Comparison of ENCODE assay signal across 9 mouse cellular contexts in the genomic region with DNA sequence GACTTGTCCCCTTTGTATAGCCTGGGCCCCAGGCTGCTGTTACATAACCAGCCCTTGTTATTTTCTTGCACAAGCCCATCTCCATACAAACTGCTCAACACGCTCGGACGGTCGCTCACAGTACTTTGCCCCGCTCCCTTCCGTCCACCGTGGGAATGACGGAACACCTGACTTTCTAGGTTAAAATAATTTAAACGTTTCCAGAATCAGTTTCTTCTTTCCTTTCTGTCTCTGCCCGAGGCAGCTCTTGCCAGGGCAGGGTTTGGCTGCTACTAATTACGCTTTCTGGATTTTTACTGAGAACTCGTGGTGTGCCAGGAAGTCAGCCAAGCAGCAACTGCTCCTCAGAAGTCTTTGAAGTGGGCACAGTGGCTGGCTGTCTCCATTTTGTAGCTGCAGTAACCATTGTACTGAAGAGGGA. TPM values are rescaled to one million over a fixed set of nuclear protein-coding genes. Genes with fewer than 3 reads are reported as not detected.
DNase-seq lines count a peak whose midpoint lies in the region; ATAC-seq lines count a peak whose summit lies in the region.
"Had no signal": no experiment of that assay in that cellular context is flagged by ENCODE, and none has a peak within 500 bp of the region (broad histone marks: within the 10 kb centered on the region; RNA-seq: fewer than 3 reads in every experiment).

No protein-coding gene starts in this region.

- WGBS in neural tube, embryonic 15.5 days: 70% methylated on average over 12 of the region's 12 CpGs
- WGBS in embryonic facial prominence, embryonic 14.5 days: 39% methylated on average over 12 of the region's 12 CpGs
- 66% methylated on average over 12 of the region's 12 CpGs for WGBS in stomach, embryonic 16.5 days

- H3K27me3 ChIP-seq in neural tube, embryonic 15.5 days (replicated peaks): peaks cover 11% of the 10 kb centered on the region
- H3K27me3 ChIP-seq in embryonic facial prominence, embryonic 14.5 days (replicated peaks; ENCODE audit: control insufficient read depth, insufficient read depth, low read length): no peaks in the 10 kb centered on the region
- H3K27me3 ChIP-seq in stomach, embryonic 16.5 days (ENCODE audit: control insufficient read depth, insufficient read depth, low read length): no peaks in the 10 kb centered on the region
- H3K27me3 ChIP-seq: heart, embryonic 13.5 days had no signal

- peaks cover 31% of the 10 kb centered on the region for H3K4me1 ChIP-seq in neural tube, embryonic 15.5 days
- peaks cover 23% of the 10 kb centered on the region for H3K4me1 ChIP-seq in embryonic facial prominence, embryonic 14.5 days (ENCODE audit: control insufficient read depth, insufficient read depth, low read length)
- H3K4me1 ChIP-seq in stomach, embryonic 16.5 days (ENCODE audit: control insufficient read depth, insufficient read depth, low read length): peaks cover 21% of the 10 kb centered on the region; the same call in 1 of the 2 replicates

- no peaks in the 10 kb centered on the region for H3K36me3 ChIP-seq in neural tube, embryonic 15.5 days
- H3K36me3 ChIP-seq in embryonic facial prominence, embryonic 14.5 days (ENCODE audit: control insufficient read depth, insufficient read depth, low read length): no peaks in the 10 kb centered on the region
- no peaks in the 10 kb centered on the region for H3K36me3 ChIP-seq in stomach, embryonic 16.5 days (ENCODE audit: control insufficient read depth, insufficient read depth, low read length)
- H3K36me3 ChIP-seq: heart, embryonic 13.5 days had no signal

- DNase-seq in neural tube, embryonic 10.5 days (ENCODE audit: extremely low spot score, low spot score): no peak
- DNase-seq in embryonic facial prominence, embryonic 14.5 days (ENCODE audit: low spot score): peak; percentile 64
- DNase-seq in kidney, postnatal 14 days: peak; percentile 83
- no peak for DNase-seq in c-Kit-positive CD71-positive TER-119-positive erythroid progenitor cells, embryonic 14.5 days (ENCODE audit: low spot score)
- DNase-seq: spleen, adult 18-20 months had no signal

- no peak overlapping the region for H3K9ac ChIP-seq in neural tube, embryonic 15.5 days (replicated peaks)
- H3K9ac ChIP-seq in embryonic facial prominence, embryonic 14.5 days (ENCODE audit: low read depth, low read length): no peak overlapping the region
- no peak overlapping the region for H3K9ac ChIP-seq in stomach, embryonic 16.5 days (ENCODE audit: low read length)
- H3K9ac ChIP-seq: heart, embryonic 13.5 days had no signal

- 0 out of 2 replicates have a peak overlapping the region, but pooled peaks have one; percentile 23 for H3K27ac ChIP-seq in neural tube, embryonic 15.5 days (replicated peaks)
- peak overlapping the region; percentile 56; the same call in 1 of the 2 replicates for H3K27ac ChIP-seq in embryonic facial prominence, embryonic 14.5 days (replicated peaks; ENCODE audit: low read depth, low read length)
- peak overlapping the region; percentile 18; the same call in 1 of the 2 replicates for H3K27ac ChIP-seq in stomach, embryonic 16.5 days (ENCODE audit: low read length)
- H3K27ac ChIP-seq: heart, embryonic 13.5 days had no signal

- no peak for ATAC-seq in neural tube, embryonic 15.5 days (ENCODE audit: low FRiP score)
- ATAC-seq in embryonic facial prominence, embryonic 14.5 days (ENCODE audit: low read depth): no peak
- no peak for ATAC-seq in stomach, embryonic 16.5 days (ENCODE audit: insufficient read depth, low FRiP score)
- ATAC-seq in erythroid progenitor cell, adult 5-6 weeks (replicated peaks; ENCODE audit: low FRiP score, poor library complexity, severe bottlenecking): no peak

- H3K9me3 ChIP-seq in neural tube, embryonic 15.5 days (replicated peaks): no peaks in the 10 kb centered on the region
- H3K9me3 ChIP-seq in embryonic facial prominence, embryonic 14.5 days (ENCODE audit: control insufficient read depth, low read length): no peaks in the 10 kb centered on the region
- no peaks in the 10 kb centered on the region for H3K9me3 ChIP-seq in stomach, embryonic 16.5 days (replicated peaks; ENCODE audit: control insufficient read depth, low read length)
- H3K9me3 ChIP-seq: heart, embryonic 13.5 days had no signal

- no peak overlapping the region for H3K4me2 ChIP-seq in neural tube, embryonic 15.5 days
- peak overlapping the region; percentile 11; the same call in 1 of the 2 replicates for H3K4me2 ChIP-seq in embryonic facial prominence, embryonic 14.5 days (ENCODE audit: low read depth, low read length)
- H3K4me2 ChIP-seq in stomach, embryonic 16.5 days (ENCODE audit: low read depth, low read length): no peak overlapping the region
- H3K4me2 ChIP-seq: heart, embryonic 13.5 days had no signal

- no peak overlapping the region for H3K4me3 ChIP-seq in neural tube, embryonic 15.5 days (replicated peaks)
- no peak overlapping the region for H3K4me3 ChIP-seq in embryonic facial prominence, embryonic 14.5 days (ENCODE audit: low read depth, low read length)
- no peak overlapping the region for H3K4me3 ChIP-seq in stomach, embryonic 16.5 days (replicated peaks; ENCODE audit: low read length)
- H3K4me3 ChIP-seq: heart, embryonic 13.5 days had no signal

RNA-seq across cellular contexts. Expression of gene Slc48a1, which starts 2.3 kb away (rescaled TPM):
- polyA plus RNA-seq in neural tube, embryonic 15.5 days (2015; fragmentation: Nextera tagmentation; extraction: Ambion mirVana): 99.0 and 101 TPM in 2 replicates
- 37.5 and 41.9 TPM in 2 replicates for polyA plus RNA-seq in embryonic facial prominence, embryonic 14.5 days (2014; fragmentation: Nextera tagmentation; extraction: Ambion mirVana)
- 36.5 and 39.3 TPM in 2 replicates for polyA plus RNA-seq in stomach, embryonic 16.5 days (2015; fragmentation: Nextera tagmentation; extraction: Ambion mirVana)
- 122 and 124 TPM in 2 replicates for total RNA-seq in erythroid progenitor cell, adult 5-6 weeks (2015; ENCODE audit: low replicate concordance)
- 74.2 and 96.2 TPM in 2 replicates for total RNA-seq in erythroid progenitor cell, adult 5-6 weeks (2017; ENCODE audit: low replicate concordance)

RNA-seq across cellular contexts. Expression of gene Rapgef3, which starts 12.8 kb away (rescaled TPM):
- 12.5 and 19.5 TPM in 2 replicates for polyA plus RNA-seq in neural tube, embryonic 15.5 days (2015; fragmentation: Nextera tagmentation; extraction: Ambion mirVana)
- polyA plus RNA-seq in embryonic facial prominence, embryonic 14.5 days (2014; fragmentation: Nextera tagmentation; extraction: Ambion mirVana): 8.0 and 8.3 TPM in 2 replicates
- 9.4 and 12.6 TPM in 2 replicates for polyA plus RNA-seq in stomach, embryonic 16.5 days (2015; fragmentation: Nextera tagmentation; extraction: Ambion mirVana)
- total RNA-seq in erythroid progenitor cell, adult 5-6 weeks (2015; ENCODE audit: low replicate concordance): not detected in 2 replicates
- 3.9 TPM in 1 of 2 replicates, not detected in the other for total RNA-seq in erythroid progenitor cell, adult 5-6 weeks (2017; ENCODE audit: low replicate concordance)

RNA-seq across cellular contexts. Expression of gene Endou, which starts 49.5 kb away (rescaled TPM):
- polyA plus RNA-seq in neural tube, embryonic 15.5 days (2015; fragmentation: Nextera tagmentation; extraction: Ambion mirVana): 0.15 and 3.5 TPM in 2 replicates
- 4.1 and 6.2 TPM in 2 replicates for polyA plus RNA-seq in embryonic facial prominence, embryonic 14.5 days (2014; fragmentation: Nextera tagmentation; extraction: Ambion mirVana)
- polyA plus RNA-seq in stomach, embryonic 16.5 days (2015; fragmentation: Nextera tagmentation; extraction: Ambion mirVana): 6.4 and 18.3 TPM in 2 replicates
- 3.8 TPM in 1 of 2 replicates, not detected in the other for total RNA-seq in erythroid progenitor cell, adult 5-6 weeks (2015; ENCODE audit: low replicate concordance)
- total RNA-seq in erythroid progenitor cell, adult 5-6 weeks (2017; ENCODE audit: low replicate concordance): not detected in 2 replicates

Comparison
In these comparisons a context has a peak if more than half of its experiments do, and no peak if none do; other contexts are left out.
1. DNase-seq: peak in embryonic facial prominence, embryonic 14.5 days (single experiment) and kidney, postnatal 14 days (single experiment); none in neural tube, embryonic 10.5 days (single experiment) and c-Kit-positive CD71-positive TER-119-positive erythroid progenitor cells, embryonic 14.5 days (single experiment).
2. Peak in every context shown above with its lines, with median percentiles within 50 percentile points of each other: H3K27ac ChIP-seq.